Mouse (Mus musculus): Measurements from ENCODE around the gene Hs6st3.

The Hs6st3 gene

GRCm38 (mm10) chr14:119137906-119138785 lies at the start of gene Hs6st3:
TSS of gene Hs6st3 (plus strand) at chr14:119138341.
- no peak for DNase-seq (ENCODE audit: low spot score in 2 of 2)

GRCm38 (mm10) chr14:119098851-119099569 lies 39.1 kb upstream of the Hs6st3 start, which contains the start of gene Uggt2:
TSS of gene Uggt2 (minus strand) at chr14:119099430.
- peak in 1 of 2 experiments; percentile 4 for DNase-seq (ENCODE audit: low spot score in 2 of 2)

DNA sequence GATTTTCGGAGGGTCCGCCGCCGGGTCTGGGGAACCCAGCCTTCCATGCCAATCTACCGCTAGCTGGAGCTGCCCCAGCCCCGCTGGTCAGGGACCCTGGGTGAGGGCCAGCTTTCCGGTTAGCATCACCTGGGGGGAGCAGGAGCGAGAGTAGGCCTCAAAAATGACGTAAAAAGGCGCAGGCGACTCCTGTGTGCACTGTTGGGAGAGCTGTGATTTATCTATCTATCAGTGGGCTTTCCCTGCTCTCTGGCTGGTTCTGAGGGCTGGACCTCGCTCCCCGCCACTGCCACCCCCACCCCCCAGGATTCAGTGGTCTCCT lies 38.6 kb upstream of the Hs6st3 start:
- DNase-seq (ENCODE audit: low spot score in 2 of 2): no peak

- DNase-seq (ENCODE audit: low spot score in 2 of 2): no peak
These were observed 30.6 kb upstream of the Hs6st3 start for GRCm38 (mm10) chr14:119107591-119107990.

GRCm38 (mm10) chr14:119108776-119109301 lies 29.3 kb upstream of the Hs6st3 start:
- DNase-seq (ENCODE audit: low spot score in 2 of 2): no peak

- no peak for DNase-seq (ENCODE audit: low spot score in 2 of 2)
These were observed 28.3 kb upstream of the Hs6st3 start for GRCm38 (mm10) chr14:119109776-119110218.

- DNase-seq (ENCODE audit: low spot score in 2 of 2): no peak
These were observed 25.6 kb upstream of the Hs6st3 start for GRCm38 (mm10) chr14:119112558-119112957.

DNA sequence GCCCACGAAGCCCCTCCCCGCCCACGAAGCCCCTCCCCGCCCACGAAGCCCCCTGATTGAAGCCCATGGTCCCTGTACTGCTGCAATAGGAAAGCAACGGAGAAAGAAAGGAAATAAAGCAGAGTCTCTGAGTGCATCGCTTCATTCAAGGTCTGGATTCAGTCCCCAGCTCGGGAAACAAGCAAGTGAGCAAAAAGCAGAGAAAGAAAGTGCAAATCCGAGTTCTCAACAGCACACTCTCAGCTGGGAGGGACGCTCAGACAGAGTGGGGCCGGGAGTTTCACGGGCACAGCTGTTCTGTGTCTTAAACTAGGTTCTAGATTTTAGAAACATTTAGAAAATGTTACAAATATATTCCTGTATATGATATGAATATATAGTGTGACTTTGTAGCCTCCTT lies 14.6 kb upstream of the Hs6st3 start:
- no peak for DNase-seq (ENCODE audit: low spot score in 2 of 2)

- no peak for DNase-seq (ENCODE audit: low spot score in 2 of 2)
These were observed 14.1 kb upstream of the Hs6st3 start for GRCm38 (mm10) chr14:119124061-119124460.

GRCm38 (mm10) chr14:119125840-119126239 lies 12.3 kb upstream of the Hs6st3 start:
- DNase-seq (ENCODE audit: low spot score in 2 of 2): no peak

GRCm38 (mm10) chr14:119127330-119127729 lies 10.8 kb upstream of the Hs6st3 start:
- no peak for DNase-seq (ENCODE audit: low spot score in 2 of 2)

- DNase-seq (ENCODE audit: low spot score in 2 of 2): no peak
These were observed 632 bp upstream of the Hs6st3 start for GRCm38 (mm10) chr14:119137512-119137905.

- no peak for DNase-seq (ENCODE audit: low spot score in 2 of 2)
These were observed 602 bp downstream of the Hs6st3 start for GRCm38 (mm10) chr14:119138786-119139100.

DNA sequence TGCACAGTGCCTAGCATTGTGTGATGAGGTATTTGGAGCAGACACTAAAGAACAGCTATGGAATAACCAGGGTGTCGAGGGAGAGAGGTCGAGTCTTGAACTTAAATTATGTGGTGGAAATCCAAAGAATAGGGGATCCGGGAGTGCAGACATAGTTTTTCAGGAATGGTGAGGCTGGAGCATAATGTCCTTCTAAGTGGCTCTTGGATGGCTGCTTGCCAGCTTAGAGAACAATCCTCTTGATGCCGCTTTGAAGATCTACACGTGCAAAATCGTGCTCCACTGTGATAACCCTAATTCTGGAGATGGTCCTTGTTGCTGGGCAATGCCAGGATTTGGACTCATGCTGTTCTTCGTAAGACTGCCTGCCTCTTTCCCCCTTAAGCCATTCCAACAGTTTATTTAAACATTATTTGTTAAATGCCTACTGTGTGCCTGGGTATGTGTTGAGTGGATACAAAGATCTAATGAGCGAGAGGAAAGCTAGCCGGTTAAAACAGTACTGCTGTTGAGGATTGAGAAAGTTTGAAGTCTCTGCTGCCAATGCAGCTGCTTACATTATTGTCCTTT lies 1.3 kb downstream of the Hs6st3 start:
- no peak for DNase-seq (ENCODE audit: low spot score in 2 of 2)

- DNase-seq (ENCODE audit: low spot score in 2 of 2): no peak
These were observed 14.9 kb downstream of the Hs6st3 start for GRCm38 (mm10) chr14:119153088-119153487.

GRCm38 (mm10) chr14:119193905-119194304 lies 55.8 kb downstream of the Hs6st3 start:
- no peak for DNase-seq (ENCODE audit: low spot score in 2 of 2)

DNA sequence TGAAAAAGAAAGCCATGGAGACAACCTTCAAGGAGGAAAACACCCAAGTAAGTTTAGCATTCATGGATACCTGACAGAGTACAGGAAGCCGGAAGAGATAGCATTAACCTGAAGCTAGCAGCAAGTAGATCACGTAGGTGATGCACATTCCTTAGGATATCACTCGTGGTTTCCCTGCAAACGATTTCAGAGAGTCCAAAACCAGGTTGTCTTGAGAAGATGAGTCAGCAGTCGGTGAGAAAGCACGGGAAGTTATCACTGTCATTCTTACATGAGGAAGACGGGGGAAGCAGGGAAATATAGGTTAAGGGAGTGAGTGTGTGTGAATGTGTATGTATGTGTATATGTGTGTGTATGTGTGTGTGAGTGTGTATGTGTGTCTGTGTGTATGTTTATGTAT lies 65.4 kb downstream of the Hs6st3 start:
- no peak for DNase-seq (ENCODE audit: low spot score in 2 of 2)

DNA sequence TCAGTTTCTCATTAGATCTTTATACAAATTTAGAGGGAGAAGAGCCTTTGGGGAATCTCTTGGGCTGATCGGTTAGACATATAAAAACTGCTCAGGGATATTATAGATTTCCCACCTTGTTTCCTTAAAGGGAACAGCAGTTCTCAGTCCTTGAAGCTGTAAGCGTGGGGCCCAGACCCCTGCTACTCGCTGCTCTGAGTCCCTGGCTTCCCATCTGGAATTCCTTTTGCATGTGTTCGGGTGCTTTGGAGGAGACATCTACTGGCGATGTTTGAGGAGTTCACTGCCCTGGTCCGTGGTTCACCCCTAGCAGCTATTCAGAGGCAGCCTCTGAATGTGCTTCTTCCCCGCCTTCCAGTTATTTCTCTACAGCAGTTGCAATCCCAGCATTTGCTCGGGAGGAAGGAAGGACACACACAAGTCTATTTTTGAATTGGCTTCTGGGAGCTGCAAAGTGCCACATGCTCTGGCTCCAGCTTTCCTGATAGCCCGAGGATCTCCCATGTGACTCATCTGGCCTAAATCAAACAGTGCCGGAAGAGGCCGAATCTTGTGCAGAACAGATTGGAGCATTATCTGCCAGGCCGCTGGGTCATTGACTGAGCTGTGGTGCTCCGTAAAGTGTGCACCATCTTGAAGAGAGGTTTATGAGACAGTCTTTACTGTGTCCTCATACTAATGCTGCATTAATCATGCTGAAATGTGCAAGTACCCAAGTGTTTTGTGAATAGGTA lies 77.6 kb downstream of the Hs6st3 start:
- DNase-seq (ENCODE audit: low spot score in 2 of 2): no peak

DNA sequence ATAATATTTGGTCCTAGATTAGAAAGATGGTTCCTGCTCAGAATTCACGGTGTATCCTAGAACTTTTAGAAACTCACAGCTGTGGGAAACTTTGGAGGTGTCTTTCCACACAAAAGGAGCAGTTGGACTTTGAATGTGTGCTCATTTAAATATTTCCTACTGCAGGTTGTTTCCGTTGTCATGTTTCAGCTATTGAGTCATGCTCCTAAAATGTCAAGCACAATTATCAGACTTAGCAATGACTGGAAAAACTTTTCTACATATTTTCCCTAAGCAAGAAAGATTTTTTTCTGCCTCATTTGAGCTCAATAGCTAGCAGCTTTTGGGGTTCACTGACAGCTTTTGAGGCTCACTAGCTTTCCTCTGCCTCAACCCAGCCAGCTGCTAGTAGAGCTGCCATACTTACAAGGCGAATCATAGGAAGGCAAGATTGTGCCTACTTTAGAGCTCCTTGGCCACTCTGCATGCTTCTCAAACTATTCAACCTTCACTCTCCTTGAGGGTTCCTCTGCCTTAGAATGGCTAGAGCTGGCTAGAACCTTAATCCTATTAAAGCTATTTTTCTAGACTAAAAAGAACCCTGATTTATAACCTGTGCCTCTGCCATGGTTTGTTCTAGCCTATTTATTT lies 89.7 kb downstream of the Hs6st3 start:
- DNase-seq (ENCODE audit: low spot score in 2 of 2): no peak

DNA sequence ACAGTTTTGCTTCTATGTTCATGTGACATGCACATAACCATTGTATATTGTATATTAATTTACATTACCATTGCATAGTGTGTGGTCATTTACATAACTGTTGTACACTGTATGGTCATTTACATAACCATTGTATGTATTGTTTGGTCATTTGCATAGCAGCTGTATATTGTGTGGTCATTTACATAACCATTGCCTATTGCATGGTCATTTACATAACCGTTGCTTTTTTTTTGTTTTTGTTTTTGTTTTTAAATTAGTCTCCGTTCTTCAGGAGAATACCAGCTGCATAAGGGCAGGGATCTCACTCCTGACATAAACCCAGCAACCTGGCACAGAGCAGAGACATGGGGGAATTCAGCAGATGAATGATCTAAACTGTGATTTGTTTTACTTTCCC lies 95.5 kb downstream of the Hs6st3 start:
- DNase-seq (ENCODE audit: low spot score in 2 of 2): no peak

GRCm38 (mm10) chr14:119247131-119247530 lies 109.0 kb downstream of the Hs6st3 start:
- DNase-seq (ENCODE audit: low spot score in 2 of 2): no peak
